Comparison of ENCODE assay signal across 7 mouse cellular contexts in genomic region chr1:135280646-135281045, GRCm38 (mm10). TPM values are rescaled to one million over a fixed set of nuclear protein-coding genes. Genes with fewer than 3 reads are reported as not detected.
DNase-seq lines count a peak whose midpoint lies in the region; ATAC-seq lines count a peak whose summit lies in the region.

No protein-coding gene starts in this region.

- no peak overlapping the region for H3K4me3 ChIP-seq in heart, embryonic 16.5 days (ENCODE audit: low read length)

- peaks cover 12% of the 10 kb centered on the region for H3K4me1 ChIP-seq in heart, embryonic 16.5 days (ENCODE audit: control insufficient read depth, insufficient read depth, low read length)

- H3K4me2 ChIP-seq in heart, embryonic 16.5 days (ENCODE audit: low read depth, low read length) = 0 out of 2 replicates have a peak overlapping the region, but pooled peaks have one; percentile 4

- no peak overlapping the region for H3K27ac ChIP-seq in heart, embryonic 16.5 days (ENCODE audit: low read length)

- peak; percentile 77 for DNase-seq in ovary, adult 18-20 months (ENCODE audit: low spot score)
- DNase-seq in ovary, postnatal 10 days (ENCODE audit: low spot score) = no peak
- peak; percentile 49 for DNase-seq in cerebellum, adult 9-11 months
- peak; percentile 56 to 71 for DNase-seq in layer of hippocampus, postnatal 36 days
- DNase-seq in right cerebral cortex, adult 18-20 months = peak; percentile 68
- no peak for DNase-seq in natural killer cell, adult 2 months (ENCODE audit: low spot score in 2 of 2)

- H3K36me3 ChIP-seq in heart, embryonic 16.5 days (ENCODE audit: control insufficient read depth, insufficient read depth) = peaks cover 26% of the 10 kb centered on the region

- no peaks in the 10 kb centered on the region for H3K9me3 ChIP-seq in heart, embryonic 16.5 days (replicated peaks; ENCODE audit: control insufficient read depth, low read length)

- 41% methylated on average over 9 of the region's 9 CpGs for WGBS in heart, embryonic 16.5 days

- H3K27me3 ChIP-seq in heart, embryonic 16.5 days (ENCODE audit: control insufficient read depth, insufficient read depth, low read length) = no peaks in the 10 kb centered on the region

- no peak overlapping the region for H3K9ac ChIP-seq in heart, embryonic 16.5 days (ENCODE audit: low read length)

- peak; percentile 67 for ATAC-seq in heart, embryonic 16.5 days (replicated peaks; ENCODE audit: extremely low read depth, insufficient read depth, low FRiP score)

RNA-seq across cellular contexts. Expression of gene Rnpep, which starts 3.2 kb away (rescaled TPM):
- 54.6 and 57.1 TPM in 2 replicates for polyA plus RNA-seq in heart, embryonic 16.5 days (2015; fragmentation: Nextera tagmentation; extraction: Ambion mirVana)
- total RNA-seq in layer of hippocampus, postnatal 36 days (2021) = 10 to 100 TPM; 54.0 to 65.4 TPM

RNA-seq across cellular contexts. Expression of gene Elf3, which starts 22.3 kb away (rescaled TPM):
- 2.3 and 3.9 TPM in 2 replicates for polyA plus RNA-seq in heart, embryonic 16.5 days (2015; fragmentation: Nextera tagmentation; extraction: Ambion mirVana)
- total RNA-seq in layer of hippocampus, postnatal 36 days (2021) = not detected

RNA-seq across cellular contexts. Expression of gene Timm17a, which starts 32.9 kb away (rescaled TPM):
- 342 and 379 TPM in 2 replicates for polyA plus RNA-seq in heart, embryonic 16.5 days (2015; fragmentation: Nextera tagmentation; extraction: Ambion mirVana)
- total RNA-seq in layer of hippocampus, postnatal 36 days (2021) = 100 to 1,000 TPM; 162 to 176 TPM

RNA-seq across cellular contexts. Expression of gene Lmod1, which starts 44.0 kb away (rescaled TPM):
- polyA plus RNA-seq in heart, embryonic 16.5 days (2015; fragmentation: Nextera tagmentation; extraction: Ambion mirVana) = 1.7 TPM in 2 replicates
- total RNA-seq in layer of hippocampus, postnatal 36 days (2021) = under 1 TPM; 0.70 to 0.91 TPM

Comparison
In these comparisons a context has a peak if more than half of its experiments do, and no peak if none do; other contexts are left out.
1. DNase-seq: peak in ovary, adult 18-20 months (single experiment), cerebellum, adult 9-11 months (single experiment), layer of hippocampus, postnatal 36 days (2 of 2) and right cerebral cortex, adult 18-20 months (single experiment); none in ovary, postnatal 10 days (single experiment) and natural killer cell, adult 2 months (0 of 2).